Comparison of ENCODE assay signal across 8 mouse cellular contexts in genomic region chr15:36979488-36980201, GRCm38 (mm10). TPM values are rescaled to one million over a fixed set of nuclear protein-coding genes. Genes with fewer than 3 reads are reported as not detected.
DNase-seq lines count a peak whose midpoint lies in the region; ATAC-seq lines count a peak whose summit lies in the region.

No protein-coding gene starts in this region.

- peak; percentile 89 for DNase-seq in heart, adult 11 months
- no peak for DNase-seq in heart, postnatal 25 days (ENCODE audit: low spot score)
- DNase-seq in cerebellum, adult 9-11 months = peak; percentile 81
- DNase-seq in frontal cortex, postnatal 25 days (ENCODE audit: low spot score in 2 of 2) = peak; percentile 27 to 35
- peak; percentile 71 to 81 for DNase-seq in kidney, postnatal 4 days
- DNase-seq in thymus, adult 18-20 months = peak; percentile 50 to 67

- intact Hi-C loops in heart, postnatal 25 days (cut with DNase I) = no loop called here

- ATAC-seq in liver, embryonic 16.5 days (ENCODE audit: low read depth) = peak; percentile 75
- ATAC-seq in neural tube, embryonic 12.5 days (ENCODE audit: low FRiP score, low read depth) = peak; percentile 87

- no peaks in the 10 kb centered on the region for H3K9me3 ChIP-seq in liver, embryonic 16.5 days (replicated peaks; ENCODE audit: control insufficient read depth, low read length)
- H3K9me3 ChIP-seq in neural tube, embryonic 12.5 days = no peaks in the 10 kb centered on the region

- H3K27me3 ChIP-seq in liver, embryonic 16.5 days (ENCODE audit: control insufficient read depth, insufficient read depth, low read depth, low read length) = no peaks in the 10 kb centered on the region
- no peaks in the 10 kb centered on the region for H3K27me3 ChIP-seq in neural tube, embryonic 12.5 days (replicated peaks)

- peak overlapping the region; percentile 45 for H3K4me3 ChIP-seq in liver, embryonic 16.5 days (ENCODE audit: low read depth, low read length)
- peak overlapping the region; percentile 28 for H3K4me3 ChIP-seq in neural tube, embryonic 12.5 days

- H3K27ac ChIP-seq in liver, embryonic 16.5 days (ENCODE audit: low read length) = no peak overlapping the region
- H3K27ac ChIP-seq in neural tube, embryonic 12.5 days = no peak overlapping the region

- peak overlapping the region; percentile 61 for H3K4me2 ChIP-seq in liver, embryonic 16.5 days (ENCODE audit: low read depth, low read length)
- H3K4me2 ChIP-seq in neural tube, embryonic 12.5 days (replicated peaks) = peak overlapping the region; percentile 58

- 0 out of 2 replicates have a peak overlapping the region, but pooled peaks have one; percentile 3 for H3K9ac ChIP-seq in liver, embryonic 16.5 days (ENCODE audit: low read depth, low read length)
- H3K9ac ChIP-seq in neural tube, embryonic 12.5 days = peak overlapping the region; percentile 21; the same call in 1 of the 2 replicates

- peaks cover 9% of the 10 kb centered on the region for H3K4me1 ChIP-seq in liver, embryonic 16.5 days (ENCODE audit: control insufficient read depth, low read depth, low read length)
- peaks cover 7% of the 10 kb centered on the region for H3K4me1 ChIP-seq in neural tube, embryonic 12.5 days

- 6% methylated on average over 20 of the region's 20 CpGs for WGBS in liver, embryonic 16.5 days (ENCODE audit: insufficient replicate concordance)
- WGBS in neural tube, embryonic 12.5 days = 7% methylated on average over 20 of the region's 20 CpGs

- no peaks in the 10 kb centered on the region for H3K36me3 ChIP-seq in liver, embryonic 16.5 days (ENCODE audit: control insufficient read depth, insufficient read depth)
- no peaks in the 10 kb centered on the region for H3K36me3 ChIP-seq in neural tube, embryonic 12.5 days

RNA-seq across cellular contexts. Expression of gene Zfp706, which starts 27.9 kb away (rescaled TPM):
- 100 to 1,000 TPM; 201 to 234 TPM for total RNA-seq in heart, postnatal 25 days (2021)
- polyA plus RNA-seq in liver, embryonic 16.5 days (2015; fragmentation: Nextera tagmentation; extraction: Ambion mirVana) = 151 and 178 TPM in 2 replicates
- 418 and 432 TPM in 2 replicates for polyA plus RNA-seq in neural tube, embryonic 12.5 days (2016; fragmentation: Nextera tagmentation; extraction: Ambion mirVana)
